Mouse (Mus musculus) kidney, adult 18-20 months (tissue): ENCODE measurements around the gene Bcap31.

Experiments
- DNase-seq: peaks from one replicate; pipeline ENCODE4 v3.0.0; 2021

The Bcap31 gene

GRCm38 (mm10) chrX:73675231-73675630 lies 40.7 kb downstream of the Bcap31 start:
- no peak for DNase-seq

- peak; percentile 63 for DNase-seq
Observed at GRCm38 (mm10) chrX:73673968-73674661, 41.9 kb downstream of the Bcap31 start.

- no peak for DNase-seq
Observed at GRCm38 (mm10) chrX:73673619-73673967, 42.4 kb downstream of the Bcap31 start.

- peak; percentile 78 for DNase-seq
Observed at GRCm38 (mm10) chrX:73672879-73673618, 42.9 kb downstream of the Bcap31 start, which contains the start of gene Slc6a8. TSS of gene Slc6a8 (plus strand) at chrX:73673150.

GRCm38 (mm10) chrX:73672031-73672431 lies 43.9 kb downstream of the Bcap31 start:
- peak; percentile 65 for DNase-seq

GRCm38 (mm10) chrX:73663143-73663542 lies 52.8 kb downstream of the Bcap31 start:
- DNase-seq: no peak

GRCm38 (mm10) chrX:73660284-73660665 lies 55.7 kb downstream of the Bcap31 start:
- no peak for DNase-seq

- no peak for DNase-seq
Observed at GRCm38 (mm10) chrX:73659575-73660283, 56.2 kb downstream of the Bcap31 start, which contains the start of gene Pnck. TSS of gene Pnck (minus strand) at chrX:73660117.

GRCm38 (mm10) chrX:73658936-73659574 lies 56.9 kb downstream of the Bcap31 start:
- no peak for DNase-seq

GRCm38 (mm10) chrX:73658391-73658790 lies 57.6 kb downstream of the Bcap31 start:
- no peak for DNase-seq

- no peak for DNase-seq
Observed at GRCm38 (mm10) chrX:73655529-73655928, 60.4 kb downstream of the Bcap31 start.

- peak; percentile 74 for DNase-seq
Observed at GRCm38 (mm10) chrX:73654177-73654576, 61.8 kb downstream of the Bcap31 start.

- no peak for DNase-seq
Observed at GRCm38 (mm10) chrX:73653392-73653791, 62.6 kb downstream of the Bcap31 start.

- no peak for DNase-seq
Observed at GRCm38 (mm10) chrX:73650869-73651268, 65.1 kb downstream of the Bcap31 start.

- no peak for DNase-seq
Observed at GRCm38 (mm10) chrX:73645121-73645520, 70.9 kb downstream of the Bcap31 start.

GRCm38 (mm10) chrX:73639901-73640469 lies 76.0 kb downstream of the Bcap31 start:
- DNase-seq: no peak

- DNase-seq: peak; percentile 48
Observed at GRCm38 (mm10) chrX:73639255-73639675, 76.7 kb downstream of the Bcap31 start, which contains the start of gene Dusp9. TSS of gene Dusp9 (plus strand) at chrX:73639419.

GRCm38 (mm10) chrX:73637415-73637814 lies 78.6 kb downstream of the Bcap31 start:
- no peak for DNase-seq
